Mouse (Mus musculus) limb, embryonic 10.5 days (tissue): ENCODE measurements at regions not wholly inside any gene's neighbourhood (a gene's known extent, or its start where the extent isn't known, plus 50 kb on each side); places are given as distances from the start of the nearest gene placed in this dataset.

Experiments
- DNase-seq: peaks from one replicate; pipeline ENCODE4 v3.0.0-alpha.2; 2017; ENCODE audit warnings: low spot score
- H3K27ac ChIP-seq: fragments of 300-500 bp; sonication (generic); 2 replicates; pipeline ENCODE4 v1.5.1; 2016; ENCODE audit warnings: mild to moderate bottlenecking
- H3K27me3 ChIP-seq: fragments of 300-500 bp; sonication (generic); 2 replicates; pipeline ENCODE4 v1.6.1; 2016; ENCODE audit warnings: low read depth, mild to moderate bottlenecking; ENCODE audit not compliant: poor library complexity, severe bottlenecking
- H3K36me3 ChIP-seq: fragments of 300-500 bp; sonication (generic); 2 replicates; pipeline ENCODE4 v1.6.1; 2016; ENCODE audit warnings: mild to moderate bottlenecking, moderate library complexity
- H3K4me1 ChIP-seq: fragments of 300-500 bp; sonication (generic); 2 replicates; pipeline ENCODE4 v1.6.1; 2016
- H3K4me3 ChIP-seq: fragments of 300-500 bp; sonication (generic); 2 replicates; pipeline ENCODE4 v1.5.1; 2016; ENCODE audit warnings: mild to moderate bottlenecking, moderate library complexity
- H3K9me3 ChIP-seq: fragments of 300-500 bp; sonication (generic); replicated peaks from 2 replicates; pipeline ENCODE4 v1.6.1; 2016; ENCODE audit warnings: mild to moderate bottlenecking
- WGBS: fragments of 180-500 bp; shearing (Covaris S2); methylation state at CpG from one replicate; pipeline ENCODE4 v1.1.7; 2016; 5-methylcytosine and 5-hydroxymethylcytosine counted together

GRCm38 (mm10) chr13:16325661-16326060 lies 314.0 kb downstream of the Inhba start:
- 95% methylated on average over 2 of the region's 2 CpGs for WGBS
- DNase-seq: no peak

GRCm38 (mm10) chr13:16341727-16342126 lies 330.1 kb downstream of the Inhba start:
- H3K27me3 ChIP-seq: no peaks in the 10 kb centered on the region
- no peak overlapping the region for H3K27ac ChIP-seq
- H3K4me3 ChIP-seq: no peak overlapping the region
- H3K4me1 ChIP-seq: no peaks in the 10 kb centered on the region
- no peaks in the 10 kb centered on the region for H3K9me3 ChIP-seq
- no peaks in the 10 kb centered on the region for H3K36me3 ChIP-seq
- WGBS: 82% methylated on average over 1 of the region's 1 CpGs
- DNase-seq: no peak

More at GRCm38 (mm10) chr13:16325661-16326060, 314.0 kb downstream of the Inhba start:
- Histone ChIP-seq H3K4me1 (no peaks in the 10 kb centered on the region), H3K27ac (no peak overlapping the region), H3K9me3 (no peaks in the 10 kb centered on the region), H3K27me3 (no peaks in the 10 kb centered on the region), H3K4me3 (no peak overlapping the region), H3K36me3 (no peaks in the 10 kb centered on the region)

GRCm38 (mm10) chr13:16342171-16342570 lies 330.5 kb downstream of the Inhba start:
- H3K4me3 ChIP-seq: no peak overlapping the region
- WGBS: 70% methylated on average over 4 of the region's 4 CpGs
- H3K9me3 ChIP-seq: no peaks in the 10 kb centered on the region
- DNase-seq: no peak
- H3K36me3 ChIP-seq: no peaks in the 10 kb centered on the region
- H3K27me3 ChIP-seq: no peaks in the 10 kb centered on the region
- H3K4me1 ChIP-seq: no peaks in the 10 kb centered on the region
- no peak overlapping the region for H3K27ac ChIP-seq

- Histone ChIP-seq H3K27me3 (no peaks in the 10 kb centered on the region), H3K4me3 (no peak overlapping the region), H3K36me3 (no peaks in the 10 kb centered on the region), H3K9me3 (no peaks in the 10 kb centered on the region), H3K27ac (no peak overlapping the region), H3K4me1 (no peaks in the 10 kb centered on the region)
- no peak for DNase-seq
- WGBS: 90% methylated on average over 4 of the region's 4 CpGs
Observed at GRCm38 (mm10) chr13:16343280-16343945, 331.8 kb downstream of the Inhba start.

- Histone ChIP-seq H3K4me1 (peaks cover 6% of the 10 kb centered on the region), H3K9me3 (no peaks in the 10 kb centered on the region), H3K4me3 (no peak overlapping the region), H3K27me3 (no peaks in the 10 kb centered on the region), H3K36me3 (no peaks in the 10 kb centered on the region), H3K27ac (no peak overlapping the region)
- DNase-seq: no peak
- 25% methylated on average over 1 of the region's 1 CpGs for WGBS
Observed at GRCm38 (mm10) chr13:16349353-16349752, 337.7 kb downstream of the Inhba start.

- DNase-seq: no peak
- Histone ChIP-seq H3K27me3 (no peaks in the 10 kb centered on the region), H3K9me3 (no peaks in the 10 kb centered on the region), H3K27ac (no peak overlapping the region), H3K36me3 (no peaks in the 10 kb centered on the region), H3K4me1 (peaks cover 6% of the 10 kb centered on the region), H3K4me3 (no peak overlapping the region)
- 83% methylated on average over 3 of the region's 3 CpGs for WGBS
Observed at GRCm38 (mm10) chr13:16350061-16350460, 338.4 kb downstream of the Inhba start.

GRCm38 (mm10) chr13:16355316-16355715 lies 343.7 kb downstream of the Inhba start:
- Histone ChIP-seq H3K36me3 (no peaks in the 10 kb centered on the region), H3K27me3 (no peaks in the 10 kb centered on the region), H3K9me3 (no peaks in the 10 kb centered on the region), H3K27ac (no peak overlapping the region), H3K4me3 (no peak overlapping the region), H3K4me1 (no peaks in the 10 kb centered on the region)
- no peak for DNase-seq
- 95% methylated on average over 1 of the region's 1 CpGs for WGBS

- Histone ChIP-seq H3K36me3 (no peaks in the 10 kb centered on the region), H3K27me3 (no peaks in the 10 kb centered on the region), H3K4me3 (no peak overlapping the region), H3K27ac (no peak overlapping the region), H3K9me3 (no peaks in the 10 kb centered on the region), H3K4me1 (no peaks in the 10 kb centered on the region)
- 93% methylated on average over 5 of the region's 5 CpGs for WGBS
- no peak for DNase-seq
Observed at GRCm38 (mm10) chr13:16379492-16379891, 367.8 kb downstream of the Inhba start.

GRCm38 (mm10) chr13:16379949-16380348 lies 368.3 kb downstream of the Inhba start:
- no peaks in the 10 kb centered on the region for H3K9me3 ChIP-seq
- WGBS: 89% methylated on average over 2 of the region's 2 CpGs
- H3K4me3 ChIP-seq: no peak overlapping the region
- no peaks in the 10 kb centered on the region for H3K4me1 ChIP-seq
- no peak overlapping the region for H3K27ac ChIP-seq
- H3K27me3 ChIP-seq: no peaks in the 10 kb centered on the region
- H3K36me3 ChIP-seq: no peaks in the 10 kb centered on the region
- no peak for DNase-seq

GRCm38 (mm10) chr13:16382936-16383511 lies 371.4 kb downstream of the Inhba start:
- Histone ChIP-seq H3K4me1 (no peaks in the 10 kb centered on the region), H3K4me3 (no peak overlapping the region), H3K27me3 (no peaks in the 10 kb centered on the region), H3K36me3 (no peaks in the 10 kb centered on the region), H3K9me3 (no peaks in the 10 kb centered on the region), H3K27ac (no peak overlapping the region)
- no peak for DNase-seq
- WGBS: 87% methylated on average over 5 of the region's 5 CpGs

- no peak for DNase-seq
- Histone ChIP-seq H3K9me3 (no peaks in the 10 kb centered on the region), H3K4me3 (no peak overlapping the region), H3K4me1 (no peaks in the 10 kb centered on the region), H3K27me3 (no peaks in the 10 kb centered on the region), H3K27ac (no peak overlapping the region), H3K36me3 (no peaks in the 10 kb centered on the region)
- WGBS: 70% methylated on average over 2 of the region's 2 CpGs
Observed at GRCm38 (mm10) chr13:16416356-16417019, 404.8 kb downstream of the Inhba start.

- Histone ChIP-seq H3K36me3 (no peaks in the 10 kb centered on the region), H3K9me3 (no peaks in the 10 kb centered on the region), H3K27me3 (no peaks in the 10 kb centered on the region), H3K4me1 (no peaks in the 10 kb centered on the region), H3K27ac (no peak overlapping the region), H3K4me3 (no peak overlapping the region)
- WGBS: 86% methylated on average over 2 of the region's 2 CpGs
- DNase-seq: no peak
Observed at GRCm38 (mm10) chr13:16424147-16424546, 412.5 kb downstream of the Inhba start.

GRCm38 (mm10) chr13:16435436-16435835 lies 423.8 kb downstream of the Inhba start:
- Histone ChIP-seq H3K4me3 (no peak overlapping the region), H3K27ac (no peak overlapping the region), H3K36me3 (no peaks in the 10 kb centered on the region), H3K9me3 (no peaks in the 10 kb centered on the region), H3K4me1 (no peaks in the 10 kb centered on the region), H3K27me3 (no peaks in the 10 kb centered on the region)
- no peak for DNase-seq
- WGBS: 91% methylated on average over 2 of the region's 2 CpGs
